In the genomic region with DNA sequence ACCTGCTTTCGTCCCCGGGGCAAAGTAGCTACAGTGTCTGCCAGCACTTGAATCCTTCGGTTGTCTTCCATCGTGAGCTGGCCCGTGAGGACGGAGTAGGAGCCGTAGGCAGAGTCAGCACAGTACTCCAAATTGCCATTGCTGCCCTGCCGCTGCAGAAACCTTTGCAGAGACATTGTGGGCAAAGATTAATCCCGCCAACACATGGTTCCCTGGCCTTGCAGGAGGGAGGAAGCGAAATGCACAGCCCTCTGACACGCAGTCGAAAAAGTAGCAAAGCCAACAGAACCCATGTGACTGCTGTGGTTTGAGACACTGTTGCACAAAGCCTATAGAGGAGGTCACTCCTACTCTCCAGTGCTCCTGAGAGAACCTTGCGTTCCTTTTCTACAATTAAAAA, we compare ENCODE assay signal across 9 mouse cellular contexts. TPM values are rescaled to one million over a fixed set of nuclear protein-coding genes. Genes with fewer than 3 reads are reported as not detected.
DNase-seq lines count a peak whose midpoint lies in the region; ATAC-seq and TF ChIP-seq lines count a peak whose summit lies in the region.
"Had no signal": no experiment of that assay in that cellular context is flagged by ENCODE, and none has a peak within 500 bp of the region (broad histone marks: within the 10 kb centered on the region; RNA-seq: fewer than 3 reads in every experiment).

No protein-coding gene starts in this region.

- H3K27me3 ChIP-seq in cerebellum, adult 2 months (ENCODE audit: control insufficient read depth, insufficient read depth, low read length), result no peaks in the 10 kb centered on the region
- H3K27me3 ChIP-seq: neural tube, embryonic 12.5 days had no signal

- intact Hi-C loops in heart, postnatal 25 days (cut with DNase I), result no loop called here

- DNase-seq in heart, adult 9 months (ENCODE audit: low spot score in 2 of 2), result peak; percentile 35 to 40
- DNase-seq in heart, postnatal 25 days (ENCODE audit: low spot score), result no peak
- peak; percentile 52 for DNase-seq in testis, postnatal 10 days (ENCODE audit: low spot score)
- no peak for DNase-seq in embryo, embryonic 10 days (ENCODE audit: low spot score)
- no peak for DNase-seq in right cerebral cortex, postnatal 10 days (ENCODE audit: low spot score in 2 of 2)
- DNase-seq in cerebellum, adult 2 months, result no peak

- peak overlapping the region; percentile 79 for H3K27ac ChIP-seq in macrophage
- no peak overlapping the region for H3K27ac ChIP-seq in cerebellum, adult 2 months (ENCODE audit: insufficient read depth, low read length)
- H3K27ac ChIP-seq: neural tube, embryonic 12.5 days had no signal

- H3K79me2 ChIP-seq in macrophage (ENCODE audit: inconsistent target), result peaks cover 43% of the 10 kb centered on the region

- no peaks in the 10 kb centered on the region for H3K36me3 ChIP-seq in macrophage (ENCODE audit: inconsistent target)
- H3K36me3 ChIP-seq: neural tube, embryonic 12.5 days had no signal

- ATAC-seq in erythroblast, adult 5-6 weeks (replicated peaks; ENCODE audit: low FRiP score, poor library complexity, severe bottlenecking), result 0 out of 2 replicates have a peak, but pooled peaks have one; percentile 24

- 0 out of 2 replicates have a peak, but pooled peaks cover 2% of the 10 kb centered on the region for H3K4me1 ChIP-seq in cerebellum, adult 2 months (ENCODE audit: control insufficient read depth, insufficient read depth, low read length)
- H3K4me1 ChIP-seq: neural tube, embryonic 12.5 days had no signal

- no peak for TF ChIP-seq POLR2A in cerebellum, adult 2 months (IDR thresholded peaks at IDR 0.05; ENCODE audit: borderline replicate concordance, insufficient read depth, low read length)

- WGBS in macrophage (ENCODE audit: missing documents), result 0% methylated on average over 13 of the region's 13 CpGs
- 91% methylated on average over 13 of the region's 13 CpGs for WGBS in cerebellum, adult 2 months

- H3K4me3 ChIP-seq in macrophage (ENCODE audit: inconsistent target), result peak overlapping the region; percentile 54
- no peak overlapping the region for H3K4me3 ChIP-seq in cerebellum, adult 2 months (replicated peaks; ENCODE audit: insufficient read depth, low read depth, low read length)
- H3K4me3 ChIP-seq: neural tube, embryonic 12.5 days had no signal

- TF ChIP-seq CTCF in cerebellum, adult 2 months (IDR thresholded peaks at IDR 0.05; ENCODE audit: borderline replicate concordance, insufficient read depth, low read depth, low read length), result no peak

RNA-seq across cellular contexts. Expression of a gene that starts 35.5 kb away (rescaled TPM):
- total RNA-seq in heart, postnatal 25 days (2021), result under 1 TPM; 0.68 to 0.75 TPM
- 11.7 and 13.8 TPM in 2 replicates for total RNA-seq in erythroblast, adult 5-6 weeks (2015; ENCODE audit: low replicate concordance)
- total RNA-seq in erythroblast, adult 5-6 weeks (2017; ENCODE audit: low replicate concordance), result 15.6 and 18.3 TPM in 2 replicates
- total RNA-seq in macrophage (2018; cell fraction: chromatin; rRNA removed), result 100 to 1,000 TPM in 3 of 26 experiments, 10 to 100 TPM in 6, 1 to 10 TPM in 17; 1.1 to 177 (median 4.6) TPM
- total RNA-seq in macrophage (2018; cell fraction: cytosol; rRNA removed), result 10 to 100 TPM in 13 of 26 experiments, 1 to 10 TPM in 13; 2.3 to 48.0 (median 13.0) TPM
- total RNA-seq in macrophage (2018; cell fraction: nucleus; rRNA removed), result 10 to 100 TPM in 12 of 26 experiments, 1 to 10 TPM in 14; 1.7 to 77.7 (median 8.6) TPM
- 14.2 to 22.4 TPM (median 20.1 TPM) in 3 replicates for polyA plus RNA-seq in macrophage (2018)
- 0.38 and 0.40 TPM in 2 replicates for polyA plus RNA-seq in cerebellum, adult 2 months (2012; rRNA removed)

Comparison
In these comparisons a context has a peak if more than half of its experiments do, and no peak if none do; other contexts are left out.
1. DNase-seq: peak in heart, adult 9 months (2 of 2) and testis, postnatal 10 days (single experiment); none in heart, postnatal 25 days (single experiment), embryo, embryonic 10 days (single experiment), right cerebral cortex, postnatal 10 days (0 of 2) and cerebellum, adult 2 months (0 of 2).
2. RNA of a gene that starts 35.5 kb away (total RNA-seq): 11.7 to 18.3 TPM in erythroblast, adult 5-6 weeks; 0.68 to 0.75 TPM in heart, postnatal 25 days; every median in the first group is over 4 times any median in the second.